Mouse (Mus musculus): ENCODE results near the gene Lpar3.

GRCm38 (mm10) chr3:146286118-146286517 is 65.4 kb downstream of the Lpar3 start:
- TF ChIP-seq CTCF (conservative IDR thresholded peaks at IDR 0.05; ENCODE audit: low read length) (no peak), POU5F1 (IDR thresholded peaks at IDR 0.05; ENCODE audit: borderline replicate concordance, low read length) (no peak)

Data from E14TG2a.4 (cell line).